Mouse (Mus musculus): ENCODE results near the gene Nmt1.

GRCm38 (mm10) chr11:102991681-102992080, 36.3 kb upstream of the Nmt1 start:
- TF ChIP-seq CTCF (IDR thresholded peaks at IDR 0.05 in 2 of 3, conservative IDR thresholded peaks at IDR 0.05 in 1 of 3; ENCODE audit: control insufficient read depth in 1 of 3, insufficient read depth in 1 of 3, low read depth in 2 of 3, low read length in 3 of 3, poor library complexity in 1 of 3, severe bottlenecking in 1 of 3): no peak
- TF ChIP-seq POLR2A (IDR thresholded peaks at IDR 0.05; ENCODE audit: control insufficient read depth in 1 of 2, insufficient read depth in 1 of 2, low read depth in 1 of 2, low read length in 2 of 2, poor library complexity in 1 of 2): no peak
- no peak for TF ChIP-seq RCOR1 (IDR thresholded peaks at IDR 0.05; ENCODE audit: low read depth, low read length)
- no peak for TF ChIP-seq EP300 (IDR thresholded peaks at IDR 0.05; ENCODE audit: low read depth in 1 of 2, low read length in 2 of 2)
- TF ChIP-seq POLR2AphosphoS5 (IDR thresholded peaks at IDR 0.05; ENCODE audit: borderline replicate concordance, low read depth, low read length): no peak
- TF ChIP-seq TBP (IDR thresholded peaks at IDR 0.05; ENCODE audit: low read depth, low read length): no peak
- TF ChIP-seq E2F4 (IDR thresholded peaks at IDR 0.05; ENCODE audit: borderline replicate concordance, low read depth, low read length): no peak
- TF ChIP-seq MAX (IDR thresholded peaks at IDR 0.05; ENCODE audit: low read length): no peak
- no peak for TF ChIP-seq HCFC1 (IDR thresholded peaks at IDR 0.05; ENCODE audit: low read depth, low read length)
- TF ChIP-seq POLR2AphosphoS2 (IDR thresholded peaks at IDR 0.05; ENCODE audit: low read length): no peak
- TF ChIP-seq CHD2 (IDR thresholded peaks at IDR 0.05; ENCODE audit: low read length): no peak
- TF ChIP-seq RAD21 (IDR thresholded peaks at IDR 0.05; ENCODE audit: low read depth, low read length): no peak
- TF ChIP-seq JUND (IDR thresholded peaks at IDR 0.05; ENCODE audit: low read depth, low read length): no peak

Measured in MEL (cell line).